Mouse (Mus musculus) ovary, adult 2 months (tissue): ENCODE results near the gene Kcnd2. TPM values are rescaled to one million over a fixed set of nuclear protein-coding genes. Genes with fewer than 3 reads are reported as not detected.

ENCODE experiments used
- polyA plus RNA-seq: library from polyadenylated mRNA; depleted of rRNA; stranded (reverse); fragments of >200 nt; gene quantifications from 2 replicates; pipeline ENCODE4 v1.2.3, GENCODE M21; 2012; rRNA removed

The Kcnd2 gene
- polyA plus RNA-seq: 2.0 and 2.1 TPM in 2 replicates

DNA sequence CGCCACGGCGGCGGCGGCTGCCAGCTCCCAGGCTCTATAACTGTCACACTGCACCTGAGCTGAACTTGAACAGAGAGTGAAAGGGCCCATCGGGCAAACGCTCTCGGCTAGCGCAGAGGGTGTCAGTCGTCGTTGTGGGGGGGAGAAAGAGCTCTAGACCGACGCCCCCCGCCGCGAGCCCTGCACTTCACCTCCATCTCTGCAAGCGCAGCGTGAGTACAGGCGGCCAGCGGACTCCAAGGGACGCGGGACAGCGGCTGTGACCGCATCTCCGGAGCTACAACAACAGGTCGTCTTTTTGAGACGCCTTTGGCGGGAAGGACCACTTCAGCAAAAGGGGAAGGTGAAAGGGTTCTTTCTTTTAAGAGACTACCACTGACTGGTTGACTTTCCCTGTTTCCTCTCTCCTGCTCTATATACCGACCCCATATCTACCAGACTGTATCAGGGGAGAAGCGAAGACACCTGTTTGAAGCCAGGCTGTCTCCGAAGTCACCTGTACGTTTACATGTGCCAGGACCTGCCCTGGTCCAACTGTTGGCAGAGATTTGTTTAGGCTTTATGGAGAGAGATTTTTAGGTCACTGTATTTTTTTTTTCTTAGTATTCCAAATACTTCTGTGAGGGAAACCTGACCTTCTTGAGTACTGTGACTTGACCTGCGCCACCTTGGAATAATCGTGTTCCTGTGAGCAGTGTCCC, at the start of gene Kcnd2:
Kcnd2 (plus strand) TSS at position 13 of the 701 bp plus-strand sequence.

